Mouse (Mus musculus) kidney, adult 11 months (tissue): ENCODE data around the gene Chuk.
A peak's percentile ranks its signal among the peaks of the same experiment; 100 is the strongest.

Source experiments
- DNase-seq: peaks from one replicate; pipeline ENCODE4 v3.0.0; 2022

The Chuk gene

GRCm38 (mm10) chr19:44032046-44032744, 75.1 kb downstream of the Chuk start:
- DNase-seq = peak; percentile 59

GRCm38 (mm10) chr19:44030024-44030423, 77.3 kb downstream of the Chuk start:
- DNase-seq = no peak

- DNase-seq = no peak
Observed at GRCm38 (mm10) chr19:44028972-44029371, 78.3 kb downstream of the Chuk start, which contains the start of gene Cyp2c23. Cyp2c23 (minus strand) TSS chr19:44029208.

DNA sequence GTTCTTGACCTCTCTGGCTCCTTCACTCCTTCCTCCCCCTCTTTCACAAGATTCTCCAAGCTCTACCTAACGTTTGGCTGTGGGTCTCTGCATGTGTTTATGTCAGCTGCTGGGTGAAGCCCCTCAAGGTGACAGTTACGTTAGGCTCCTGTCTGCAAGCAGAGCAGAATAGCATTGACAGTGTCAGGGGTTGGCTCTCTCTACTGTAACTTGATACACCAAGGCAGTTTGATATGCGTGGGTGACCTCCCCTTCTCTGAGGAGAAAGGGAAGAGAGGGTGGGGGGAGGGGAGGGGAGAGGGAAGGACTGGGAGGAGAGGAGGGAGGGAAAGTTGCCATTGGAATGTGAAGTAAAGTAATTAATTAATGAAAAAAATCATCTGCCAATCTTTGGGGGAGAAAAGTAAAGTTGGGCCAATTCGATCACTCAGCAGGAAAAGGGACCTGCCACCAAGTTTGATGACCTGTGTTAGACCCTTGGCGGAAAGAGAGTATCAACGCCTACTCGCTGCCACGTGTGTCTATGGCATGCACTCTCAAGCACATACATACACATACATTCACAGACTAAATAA, 80.2 kb downstream of the Chuk start:
- peak; percentile 36 for DNase-seq

DNA sequence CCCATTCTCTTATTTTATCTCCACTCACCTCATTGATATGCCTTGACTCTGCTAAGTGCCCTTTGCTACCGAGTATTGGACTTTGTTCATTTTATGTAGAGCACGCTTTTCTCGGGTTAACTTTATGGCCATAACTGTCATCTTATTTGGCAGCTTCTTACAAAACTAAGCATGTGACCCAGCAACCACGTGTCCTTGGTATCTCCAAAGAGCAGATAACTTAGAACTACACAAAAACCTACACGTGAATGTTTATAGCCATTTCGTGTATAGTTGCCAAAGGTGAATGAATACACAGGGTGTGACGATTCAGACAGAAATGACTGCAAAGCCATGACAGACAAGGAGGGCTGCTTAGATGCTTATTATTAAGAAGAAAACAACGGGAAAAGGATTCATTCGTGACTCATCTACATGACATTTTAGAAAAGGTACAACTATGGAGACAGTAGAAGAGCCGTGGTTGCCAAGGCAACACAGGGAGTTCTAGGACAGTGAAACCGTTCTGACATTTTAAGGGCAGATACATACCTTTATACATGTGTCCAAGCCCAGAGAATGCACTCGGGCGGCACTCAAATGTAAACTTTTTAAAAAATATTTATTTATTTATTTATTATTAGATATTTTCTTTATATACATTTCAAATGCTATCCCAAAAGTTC, 82.2 kb downstream of the Chuk start:
- DNase-seq = peak; percentile 47
